8 mouse cellular contexts compared by ENCODE assay signal in genomic region chr10:88356114-88356982, GRCm38 (mm10). TPM values are rescaled to one million over a fixed set of nuclear protein-coding genes. Genes with fewer than 3 reads are reported as not detected.
A peak's percentile ranks its signal among the peaks of the same experiment; 100 is the strongest.
DNase-seq lines count a peak whose midpoint lies in the region; ATAC-seq and TF ChIP-seq lines count a peak whose summit lies in the region.

No protein-coding gene starts in this region.

- peak overlapping the region; percentile 87 for H3K4me2 ChIP-seq in lung, embryonic 15.5 days
- H3K4me2 ChIP-seq in embryonic facial prominence, embryonic 14.5 days (ENCODE audit: low read depth, low read length), result peak overlapping the region; percentile 91
- H3K4me2 ChIP-seq in intestine, postnatal 0 days (replicated peaks; ENCODE audit: low read depth), result peak overlapping the region; percentile 85
- H3K4me2 ChIP-seq in neural tube, embryonic 15.5 days, result peak overlapping the region; percentile 85

- no peaks in the 10 kb centered on the region for H3K27me3 ChIP-seq in lung, embryonic 15.5 days
- H3K27me3 ChIP-seq in embryonic facial prominence, embryonic 14.5 days (replicated peaks; ENCODE audit: control insufficient read depth, insufficient read depth, low read length), result no peaks in the 10 kb centered on the region
- H3K27me3 ChIP-seq in intestine, postnatal 0 days (replicated peaks; ENCODE audit: control insufficient read depth, insufficient read depth, low read length), result no peaks in the 10 kb centered on the region
- peaks cover 17% of the 10 kb centered on the region for H3K27me3 ChIP-seq in neural tube, embryonic 15.5 days (replicated peaks)

- peaks cover 6% of the 10 kb centered on the region for H3K4me1 ChIP-seq in lung, embryonic 15.5 days
- no peaks in the 10 kb centered on the region for H3K4me1 ChIP-seq in embryonic facial prominence, embryonic 14.5 days (ENCODE audit: control insufficient read depth, insufficient read depth, low read length)
- H3K4me1 ChIP-seq in intestine, postnatal 0 days (replicated peaks; ENCODE audit: control insufficient read depth, insufficient read depth, low read length), result 0 out of 2 replicates have a peak, but pooled peaks cover 3% of the 10 kb centered on the region
- H3K4me1 ChIP-seq in neural tube, embryonic 15.5 days, result peaks cover 10% of the 10 kb centered on the region

- ATAC-seq in lung, embryonic 15.5 days (ENCODE audit: borderline replicate concordance, extremely low read depth, low FRiP score, low TSS enrichment), result 0 out of 2 replicates have a peak, but pooled peaks have one; percentile 24
- no peak; the same call in 1 of the 2 replicates for ATAC-seq in embryonic facial prominence, embryonic 14.5 days (ENCODE audit: low read depth)
- 0 out of 2 replicates have a peak, but pooled peaks have one; percentile 2 for ATAC-seq in intestine, postnatal 0 days
- ATAC-seq in neural tube, embryonic 15.5 days (ENCODE audit: low FRiP score), result peak; percentile 26; the same call in 1 of the 2 replicates
- ATAC-seq in granulocyte monocyte progenitor cell, adult 5-6 weeks (replicated peaks; ENCODE audit: poor library complexity, severe bottlenecking), result no peak

- no peak for DNase-seq in lung, postnatal 10 days
- DNase-seq in embryonic facial prominence, embryonic 14.5 days (ENCODE audit: low spot score), result no peak
- no peak for DNase-seq in layer of hippocampus, postnatal 14 days (ENCODE audit: low spot score in 2 of 2)
- DNase-seq in left cerebral cortex, postnatal 14 days (ENCODE audit: low spot score in 2 of 2), result no peak

- TF ChIP-seq CTCF in intestine, postnatal 0 days (IDR thresholded peaks at IDR 0.05; ENCODE audit: low read depth), result no peak

- H3K4me3 ChIP-seq in lung, embryonic 15.5 days, result peak overlapping the region; percentile 70
- peak overlapping the region; percentile 59 for H3K4me3 ChIP-seq in embryonic facial prominence, embryonic 14.5 days (ENCODE audit: low read depth, low read length)
- peak overlapping the region; percentile 59 for H3K4me3 ChIP-seq in intestine, postnatal 0 days (ENCODE audit: low read depth, low read length)
- peak overlapping the region; percentile 54 for H3K4me3 ChIP-seq in neural tube, embryonic 15.5 days (replicated peaks)

- no peaks in the 10 kb centered on the region for H3K9me3 ChIP-seq in lung, embryonic 15.5 days
- H3K9me3 ChIP-seq in embryonic facial prominence, embryonic 14.5 days (ENCODE audit: control insufficient read depth, low read length), result 0 out of 2 replicates have a peak, but pooled peaks cover 7% of the 10 kb centered on the region
- H3K9me3 ChIP-seq in intestine, postnatal 0 days (ENCODE audit: control insufficient read depth), result no peaks in the 10 kb centered on the region
- H3K9me3 ChIP-seq in neural tube, embryonic 15.5 days (replicated peaks), result no peaks in the 10 kb centered on the region

- no peaks in the 10 kb centered on the region for H3K36me3 ChIP-seq in lung, embryonic 15.5 days
- H3K36me3 ChIP-seq in embryonic facial prominence, embryonic 14.5 days (ENCODE audit: control insufficient read depth, insufficient read depth, low read length), result no peaks in the 10 kb centered on the region
- no peaks in the 10 kb centered on the region for H3K36me3 ChIP-seq in intestine, postnatal 0 days (ENCODE audit: control insufficient read depth, insufficient read depth)
- no peaks in the 10 kb centered on the region for H3K36me3 ChIP-seq in neural tube, embryonic 15.5 days

- intact Hi-C loops in left cerebral cortex, postnatal 14 days (cut with DNase I), result no loop called here

- peak overlapping the region; percentile 61 for H3K27ac ChIP-seq in lung, embryonic 15.5 days
- no peak overlapping the region for H3K27ac ChIP-seq in embryonic facial prominence, embryonic 14.5 days (replicated peaks; ENCODE audit: low read depth, low read length)
- H3K27ac ChIP-seq in intestine, postnatal 0 days (ENCODE audit: low read depth, low read length), result no peak overlapping the region
- H3K27ac ChIP-seq in neural tube, embryonic 15.5 days (replicated peaks), result no peak overlapping the region

- WGBS in lung, embryonic 15.5 days, result 7% methylated on average over 21 of the region's 21 CpGs
- 6% methylated on average over 18 of the region's 21 CpGs for WGBS in embryonic facial prominence, embryonic 14.5 days
- 12% methylated on average over 21 of the region's 21 CpGs for WGBS in intestine, postnatal 0 days
- 8% methylated on average over 21 of the region's 21 CpGs for WGBS in neural tube, embryonic 15.5 days

- peak overlapping the region; percentile 70 for H3K9ac ChIP-seq in lung, embryonic 15.5 days
- H3K9ac ChIP-seq in embryonic facial prominence, embryonic 14.5 days (ENCODE audit: low read depth, low read length), result peak overlapping the region; percentile 74
- H3K9ac ChIP-seq in intestine, postnatal 0 days (ENCODE audit: low read depth, low read length), result peak overlapping the region; percentile 61
- peak overlapping the region; percentile 47 for H3K9ac ChIP-seq in neural tube, embryonic 15.5 days (replicated peaks)

RNA-seq across cellular contexts. Expression of gene Dram1, which starts 22.5 kb away (rescaled TPM):
- 71.7 and 81.0 TPM in 2 replicates for polyA plus RNA-seq in lung, embryonic 15.5 days (2015; fragmentation: Nextera tagmentation; extraction: Ambion mirVana)
- polyA plus RNA-seq in embryonic facial prominence, embryonic 14.5 days (2014; fragmentation: Nextera tagmentation; extraction: Ambion mirVana), result 4.9 and 5.7 TPM in 2 replicates
- polyA plus RNA-seq in intestine, postnatal 0 days (2015; fragmentation: Nextera tagmentation; extraction: Ambion mirVana), result 2.0 and 2.1 TPM in 2 replicates
- 0.87 and 1.8 TPM in 2 replicates for polyA plus RNA-seq in neural tube, embryonic 15.5 days (2015; fragmentation: Nextera tagmentation; extraction: Ambion mirVana)
- total RNA-seq in layer of hippocampus, postnatal 14 days (2021), result 1 to 10 TPM; 1.5 to 1.6 TPM
- 21.7 and 34.6 TPM in 2 replicates for total RNA-seq in granulocyte monocyte progenitor cell, adult 5-6 weeks (2014; fragmentation: Nextera tagmentation)
- 24.8 and 33.2 TPM in 2 replicates for total RNA-seq in granulocyte monocyte progenitor cell, adult 5-6 weeks (2017)
- 1 to 10 TPM in 1 of 2 experiments, under 1 TPM in 1; 0.85 to 1.5 TPM for total RNA-seq in left cerebral cortex, postnatal 14 days (2021)

RNA-seq across cellular contexts. Expression of gene Gnptab, which starts 22.6 kb away (rescaled TPM):
- 16.2 and 17.8 TPM in 2 replicates for polyA plus RNA-seq in lung, embryonic 15.5 days (2015; fragmentation: Nextera tagmentation; extraction: Ambion mirVana)
- polyA plus RNA-seq in embryonic facial prominence, embryonic 14.5 days (2014; fragmentation: Nextera tagmentation; extraction: Ambion mirVana), result 9.2 and 9.4 TPM in 2 replicates
- polyA plus RNA-seq in intestine, postnatal 0 days (2015; fragmentation: Nextera tagmentation; extraction: Ambion mirVana), result 6.2 and 6.7 TPM in 2 replicates
- polyA plus RNA-seq in neural tube, embryonic 15.5 days (2015; fragmentation: Nextera tagmentation; extraction: Ambion mirVana), result 16.5 and 19.6 TPM in 2 replicates
- 10 to 100 TPM; 83.8 to 96.8 TPM for total RNA-seq in layer of hippocampus, postnatal 14 days (2021)
- 80.5 and 85.2 TPM in 2 replicates for total RNA-seq in granulocyte monocyte progenitor cell, adult 5-6 weeks (2014; fragmentation: Nextera tagmentation)
- total RNA-seq in granulocyte monocyte progenitor cell, adult 5-6 weeks (2017), result 53.4 and 62.9 TPM in 2 replicates
- 10 to 100 TPM; 81.4 to 93.4 TPM for total RNA-seq in left cerebral cortex, postnatal 14 days (2021)

Comparison
In these comparisons a context has a peak if more than half of its experiments do, and no peak if none do; other contexts are left out.
1. ATAC-seq: peak in lung, embryonic 15.5 days (single experiment), intestine, postnatal 0 days (single experiment) and neural tube, embryonic 15.5 days (single experiment); none in embryonic facial prominence, embryonic 14.5 days (single experiment) and granulocyte monocyte progenitor cell, adult 5-6 weeks (single experiment).
2. RNA of gene Dram1, which starts 22.5 kb away (polyA plus RNA-seq): 71.7 to 81.0 TPM in lung, embryonic 15.5 days; 4.9 to 5.7 TPM in embryonic facial prominence, embryonic 14.5 days, 2.0 to 2.1 TPM in intestine, postnatal 0 days and 0.87 to 1.8 TPM in neural tube, embryonic 15.5 days; every median in the first group is over 10 times any median in the second.
3. Peak in every context shown above with its lines, with median percentiles within 50 percentile points of each other: H3K4me2 ChIP-seq, H3K4me3 ChIP-seq and H3K9ac ChIP-seq.